Mouse (Mus musculus): Measurements from ENCODE around the gene F5. TPM values are rescaled to one million over a fixed set of nuclear protein-coding genes. Genes with fewer than 3 reads are reported as not detected.

F5 gene
- polyA plus RNA-seq, 1 experiment from 2014 or later = 6.5 TPM

GRCm38 (mm10) chr1:164120777-164121158 lies 30.9 kb upstream of the F5 start:
- WGBS = 78% methylated on average over 3 of the region's 3 CpGs
- Histone ChIP-seq H3K4me2 (no peak overlapping the region), H3K9me3 (ENCODE audit: control insufficient read depth, low read length) (no peaks in the 10 kb centered on the region), H3K4me1 (replicated peaks; ENCODE audit: control insufficient read depth, insufficient read depth, low read length) (no peaks in the 10 kb centered on the region), H3K27ac (ENCODE audit: low read depth, low read length) (no peak overlapping the region), H3K36me3 (ENCODE audit: control insufficient read depth, insufficient read depth, low read length) (no peaks in the 10 kb centered on the region), H3K4me3 (ENCODE audit: low read depth, low read length) (no peak overlapping the region), H3K9ac (ENCODE audit: low read depth, low read length) (no peak overlapping the region), H3K27me3 (replicated peaks; ENCODE audit: control insufficient read depth, insufficient read depth, low read length) (no peaks in the 10 kb centered on the region)
- no peak for ATAC-seq (replicated peaks; ENCODE audit: low FRiP score)
- DNase-seq (ENCODE audit: low spot score) = no peak

GRCm38 (mm10) chr1:164123836-164124235 lies 27.8 kb upstream of the F5 start:
- H3K36me3 ChIP-seq (ENCODE audit: control insufficient read depth, insufficient read depth, low read length) = no peaks in the 10 kb centered on the region
- no peaks in the 10 kb centered on the region for H3K27me3 ChIP-seq (replicated peaks; ENCODE audit: control insufficient read depth, insufficient read depth, low read length)
- no peak overlapping the region for H3K27ac ChIP-seq (ENCODE audit: low read depth, low read length)
- ATAC-seq (replicated peaks; ENCODE audit: low FRiP score) (no peak), DNase-seq (ENCODE audit: low spot score) (no peak)
- WGBS = 45% methylated on average over 3 of the region's 3 CpGs
- no peak overlapping the region for H3K4me3 ChIP-seq (ENCODE audit: low read depth, low read length)
- H3K4me1 ChIP-seq (replicated peaks; ENCODE audit: control insufficient read depth, insufficient read depth, low read length) = no peaks in the 10 kb centered on the region
- H3K9me3 ChIP-seq (ENCODE audit: control insufficient read depth, low read length) = no peaks in the 10 kb centered on the region
- no peak overlapping the region for H3K4me2 ChIP-seq
- H3K9ac ChIP-seq (ENCODE audit: low read depth, low read length) = no peak overlapping the region

DNA sequence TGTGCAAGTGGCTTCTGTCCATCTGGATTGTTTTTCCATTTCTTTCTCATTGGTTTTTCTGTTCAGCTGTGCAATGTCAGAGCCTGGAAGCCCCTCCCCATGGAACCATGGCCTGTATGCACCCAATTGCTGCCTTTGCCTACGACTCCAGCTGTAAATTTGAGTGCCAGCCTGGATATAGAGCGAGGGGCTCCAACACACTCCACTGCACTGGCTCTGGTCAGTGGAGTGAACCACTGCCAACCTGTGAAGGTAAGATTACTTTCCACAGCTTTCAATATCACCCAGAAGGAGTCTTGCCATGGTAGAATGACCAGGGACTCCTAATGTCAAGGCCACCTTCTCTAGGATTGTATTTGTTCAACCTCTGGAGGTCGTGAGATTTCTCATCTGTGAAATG lies 21.6 kb upstream of the F5 start:
- Histone ChIP-seq H3K4me1 (replicated peaks; ENCODE audit: control insufficient read depth, insufficient read depth, low read length) (no peaks in the 10 kb centered on the region), H3K4me3 (ENCODE audit: low read depth, low read length) (no peak overlapping the region), H3K9me3 (ENCODE audit: control insufficient read depth, low read length) (no peaks in the 10 kb centered on the region), H3K36me3 (ENCODE audit: control insufficient read depth, insufficient read depth, low read length) (no peaks in the 10 kb centered on the region), H3K4me2 (no peak overlapping the region), H3K9ac (ENCODE audit: low read depth, low read length) (no peak overlapping the region), H3K27me3 (replicated peaks; ENCODE audit: control insufficient read depth, insufficient read depth, low read length) (no peaks in the 10 kb centered on the region), H3K27ac (ENCODE audit: low read depth, low read length) (no peak overlapping the region)
- WGBS = 73% methylated on average over 3 of the region's 3 CpGs
- DNase-seq (ENCODE audit: low spot score) (no peak), ATAC-seq (replicated peaks; ENCODE audit: low FRiP score) (no peak)

DNA sequence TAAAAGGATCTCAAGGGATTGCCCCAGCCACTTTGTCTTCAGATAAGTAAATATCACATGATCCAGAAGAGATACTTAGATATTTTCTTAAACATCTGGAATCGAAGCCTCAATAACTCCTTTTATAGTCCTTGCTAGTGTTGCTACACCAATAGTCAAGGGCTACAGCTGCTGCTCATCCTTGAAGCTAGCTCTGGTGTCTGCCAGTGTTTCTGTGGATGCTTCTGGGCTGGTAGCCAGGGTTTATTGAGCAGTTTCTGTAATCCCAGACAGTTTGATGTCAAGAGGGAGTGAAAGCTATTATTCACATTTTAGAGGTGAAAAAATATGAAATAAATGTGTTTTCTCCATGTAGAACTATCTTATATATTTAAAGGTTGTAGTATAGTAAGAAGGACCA lies 19.0 kb upstream of the F5 start:
- Histone ChIP-seq H3K9me3 (ENCODE audit: control insufficient read depth, low read length) (no peaks in the 10 kb centered on the region), H3K27ac (ENCODE audit: low read depth, low read length) (no peak overlapping the region), H3K27me3 (replicated peaks; ENCODE audit: control insufficient read depth, insufficient read depth, low read length) (no peaks in the 10 kb centered on the region), H3K9ac (ENCODE audit: low read depth, low read length) (no peak overlapping the region), H3K4me3 (ENCODE audit: low read depth, low read length) (no peak overlapping the region), H3K4me1 (replicated peaks; ENCODE audit: control insufficient read depth, insufficient read depth, low read length) (no peaks in the 10 kb centered on the region), H3K36me3 (ENCODE audit: control insufficient read depth, insufficient read depth, low read length) (no peaks in the 10 kb centered on the region), H3K4me2 (no peak overlapping the region)
- WGBS = 65% methylated on average over 1 of the region's 1 CpGs
- ATAC-seq (replicated peaks; ENCODE audit: low FRiP score) (no peak), DNase-seq (ENCODE audit: low spot score) (no peak)

- H3K9ac ChIP-seq (ENCODE audit: low read depth, low read length) = no peak overlapping the region
- H3K4me2 ChIP-seq = no peak overlapping the region
- no peaks in the 10 kb centered on the region for H3K27me3 ChIP-seq (replicated peaks; ENCODE audit: control insufficient read depth, insufficient read depth, low read length)
- ATAC-seq (replicated peaks; ENCODE audit: low FRiP score) = no peak
- no peak for DNase-seq (ENCODE audit: low spot score)
- no peak overlapping the region for H3K27ac ChIP-seq (ENCODE audit: low read depth, low read length)
- H3K9me3 ChIP-seq (ENCODE audit: control insufficient read depth, low read length) = no peaks in the 10 kb centered on the region
- WGBS = 48% methylated on average over 6 of the region's 6 CpGs
- no peaks in the 10 kb centered on the region for H3K36me3 ChIP-seq (ENCODE audit: control insufficient read depth, insufficient read depth, low read length)
- H3K4me3 ChIP-seq (ENCODE audit: low read depth, low read length) = no peak overlapping the region
- no peaks in the 10 kb centered on the region for H3K4me1 ChIP-seq (replicated peaks; ENCODE audit: control insufficient read depth, insufficient read depth, low read length)
Observed at GRCm38 (mm10) chr1:164134101-164134500, 17.5 kb upstream of the F5 start.

DNA sequence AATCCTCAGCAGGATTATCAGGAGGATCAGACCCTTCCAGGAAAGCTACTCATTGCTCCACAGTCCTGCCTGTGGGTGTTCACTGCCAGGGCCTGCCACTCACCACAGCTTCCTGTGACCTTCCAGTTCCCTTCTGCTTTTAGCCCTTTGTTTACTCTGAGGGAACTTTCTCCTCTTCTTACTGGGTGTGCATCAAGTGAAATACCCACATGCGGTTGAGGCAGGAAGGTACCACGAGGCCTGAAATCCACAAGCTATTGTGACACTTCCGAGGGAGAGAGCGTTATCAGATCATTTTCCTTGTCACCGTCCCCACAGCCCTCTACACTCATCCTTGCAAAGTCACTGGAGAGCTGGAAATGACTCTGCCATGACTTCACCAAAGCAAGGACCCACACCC lies 16.3 kb upstream of the F5 start:
- peak; percentile 61 for ATAC-seq (replicated peaks; ENCODE audit: low FRiP score)

GRCm38 (mm10) chr1:164135960-164136359 lies 15.7 kb upstream of the F5 start:
- no peak overlapping the region for H3K27ac ChIP-seq (ENCODE audit: low read depth, low read length)

More for the DNA sequence above, 16.3 kb upstream of the F5 start:
- Histone ChIP-seq H3K9me3 (ENCODE audit: control insufficient read depth, low read length) (no peaks in the 10 kb centered on the region), H3K36me3 (ENCODE audit: control insufficient read depth, insufficient read depth, low read length) (no peaks in the 10 kb centered on the region), H3K4me3 (ENCODE audit: low read depth, low read length) (no peak overlapping the region), H3K27ac (ENCODE audit: low read depth, low read length) (no peak overlapping the region), H3K9ac (ENCODE audit: low read depth, low read length) (no peak overlapping the region), H3K27me3 (replicated peaks; ENCODE audit: control insufficient read depth, insufficient read depth, low read length) (no peaks in the 10 kb centered on the region), H3K4me2 (no peak overlapping the region), H3K4me1 (replicated peaks; ENCODE audit: control insufficient read depth, insufficient read depth, low read length) (no peaks in the 10 kb centered on the region)
- DNase-seq (ENCODE audit: low spot score) = no peak
- WGBS = 23% methylated on average over 5 of the region's 5 CpGs

GRCm38 (mm10) chr1:164136636-164137035 lies 15.0 kb upstream of the F5 start:
- no peak for DNase-seq (ENCODE audit: low spot score)
- WGBS = 63% methylated on average over 6 of the region's 6 CpGs
- Histone ChIP-seq H3K27me3 (replicated peaks; ENCODE audit: control insufficient read depth, insufficient read depth, low read length) (no peaks in the 10 kb centered on the region), H3K27ac (ENCODE audit: low read depth, low read length) (no peak overlapping the region), H3K9ac (ENCODE audit: low read depth, low read length) (no peak overlapping the region), H3K4me2 (no peak overlapping the region), H3K36me3 (ENCODE audit: control insufficient read depth, insufficient read depth, low read length) (no peaks in the 10 kb centered on the region), H3K4me1 (replicated peaks; ENCODE audit: control insufficient read depth, insufficient read depth, low read length) (no peaks in the 10 kb centered on the region), H3K4me3 (ENCODE audit: low read depth, low read length) (no peak overlapping the region), H3K9me3 (ENCODE audit: control insufficient read depth, low read length) (no peaks in the 10 kb centered on the region)
- ATAC-seq (replicated peaks; ENCODE audit: low FRiP score) = no peak

More at GRCm38 (mm10) chr1:164135960-164136359, 15.7 kb upstream of the F5 start:
- ATAC-seq (replicated peaks; ENCODE audit: low FRiP score) (no peak), DNase-seq (ENCODE audit: low spot score) (no peak)
- Histone ChIP-seq H3K4me1 (replicated peaks; ENCODE audit: control insufficient read depth, insufficient read depth, low read length) (no peaks in the 10 kb centered on the region), H3K9me3 (ENCODE audit: control insufficient read depth, low read length) (no peaks in the 10 kb centered on the region), H3K9ac (ENCODE audit: low read depth, low read length) (no peak overlapping the region), H3K4me3 (ENCODE audit: low read depth, low read length) (no peak overlapping the region), H3K4me2 (0 out of 2 replicates have a peak overlapping the region, but pooled peaks have one; percentile 4), H3K27me3 (replicated peaks; ENCODE audit: control insufficient read depth, insufficient read depth, low read length) (no peaks in the 10 kb centered on the region), H3K36me3 (ENCODE audit: control insufficient read depth, insufficient read depth, low read length) (no peaks in the 10 kb centered on the region)
- WGBS = 35% methylated on average over 11 of the region's 11 CpGs

DNA sequence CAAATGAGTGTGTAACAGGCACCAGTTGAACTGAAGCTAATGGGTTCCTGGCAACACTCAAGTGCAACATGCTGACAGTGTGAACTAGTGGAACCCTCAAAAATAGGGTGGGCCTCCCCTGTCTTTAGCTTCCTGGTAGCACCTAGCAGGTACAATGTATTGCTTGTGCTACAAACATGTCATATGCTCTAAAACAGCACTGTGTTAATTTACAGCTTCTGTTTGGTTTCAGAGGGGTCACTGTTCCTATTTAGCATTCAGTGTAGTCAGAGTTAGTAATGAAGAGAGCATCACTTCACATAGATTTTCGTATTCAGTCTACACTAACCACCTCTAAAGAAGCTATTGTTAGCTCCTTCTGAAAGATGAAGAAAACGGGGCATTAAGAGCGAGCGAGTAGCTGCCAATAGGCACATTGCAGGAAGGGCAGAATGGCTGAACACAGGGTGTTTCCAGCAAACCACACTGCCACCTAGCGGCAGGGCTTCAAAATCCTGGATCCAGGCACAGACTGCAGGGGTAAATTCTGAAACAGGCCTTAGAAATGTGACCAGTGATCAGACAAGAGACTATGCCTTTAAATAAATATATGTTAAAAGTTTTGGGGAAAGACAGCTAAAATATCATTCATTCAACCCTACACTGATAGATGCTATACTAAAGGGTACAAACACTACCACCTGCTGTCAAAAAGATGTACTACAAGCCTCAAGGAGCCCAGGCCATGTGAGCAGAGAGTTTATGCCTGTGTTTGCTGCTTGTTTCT lies 13.1 kb upstream of the F5 start:
- ATAC-seq (replicated peaks; ENCODE audit: low FRiP score) = peak; percentile 72
- H3K9me3 ChIP-seq (ENCODE audit: control insufficient read depth, low read length) = no peaks in the 10 kb centered on the region
- no peak overlapping the region for H3K27ac ChIP-seq (ENCODE audit: low read depth, low read length)
- peak; percentile 57 for DNase-seq (ENCODE audit: low spot score)
- H3K9ac ChIP-seq (ENCODE audit: low read depth, low read length) = no peak overlapping the region
- H3K27me3 ChIP-seq (replicated peaks; ENCODE audit: control insufficient read depth, insufficient read depth, low read length) = no peaks in the 10 kb centered on the region
- H3K4me1 ChIP-seq (replicated peaks; ENCODE audit: control insufficient read depth, insufficient read depth, low read length) = no peaks in the 10 kb centered on the region
- H3K4me2 ChIP-seq = peak overlapping the region; percentile 1; the same call in 1 of the 2 replicates
- WGBS = 9% methylated on average over 5 of the region's 5 CpGs
- no peaks in the 10 kb centered on the region for H3K36me3 ChIP-seq (ENCODE audit: control insufficient read depth, insufficient read depth, low read length)
- H3K4me3 ChIP-seq (ENCODE audit: low read depth, low read length) = no peak overlapping the region

All from liver, embryonic 11.5 days (tissue).